Mouse (Mus musculus) kidney, embryonic 15.5 days (tissue): ENCODE measurements around the gene 2210011C24Rik. TPM values are rescaled to one million over a fixed set of nuclear protein-coding genes. Genes with fewer than 3 reads are reported as not detected.

Experiments
- ATAC-seq: fragments of 200-750 bp; cut with Nextera tagmentation; replicated peaks from 2 replicates; pipeline ENCODE4 v1.8.0; 2017; ENCODE audit warnings: moderate TSS enrichment; ENCODE audit not compliant: low FRiP score
- H3K27ac ChIP-seq: fragments of 300-500 bp; sonication (generic); 2 replicates; pipeline ENCODE4 v1.5.1; 2015; ENCODE audit warnings: mild to moderate bottlenecking, inconsistent platforms
- H3K27me3 ChIP-seq: fragments of 300-500 bp; sonication (generic); 2 replicates; pipeline ENCODE4 v1.6.1; 2015; ENCODE audit warnings: inconsistent platforms
- H3K36me3 ChIP-seq: fragments of 300-500 bp; sonication (generic); 2 replicates; pipeline ENCODE4 v1.6.1; 2015; ENCODE audit warnings: inconsistent platforms
- H3K4me1 ChIP-seq: fragments of 300-500 bp; sonication (generic); 2 replicates; pipeline ENCODE4 v1.6.1; 2015; ENCODE audit warnings: inconsistent platforms
- H3K4me2 ChIP-seq: fragments of 300-500 bp; sonication (generic); 2 replicates; pipeline ENCODE4 v1.6.1; 2015; ENCODE audit warnings: moderate library complexity, mild to moderate bottlenecking, inconsistent platforms
- H3K4me3 ChIP-seq: fragments of 300-500 bp; sonication (generic); replicated peaks from 2 replicates; pipeline ENCODE4 v1.5.1; 2015; ENCODE audit warnings: mild to moderate bottlenecking, inconsistent platforms
- H3K9ac ChIP-seq: fragments of 300-500 bp; sonication (generic); 2 replicates; pipeline ENCODE4 v1.6.1; 2015; ENCODE audit warnings: mild to moderate bottlenecking, inconsistent platforms
- H3K9me3 ChIP-seq: fragments of 300-500 bp; sonication (generic); replicated peaks from 2 replicates; pipeline ENCODE4 v1.6.1; 2016; ENCODE audit warnings: inconsistent platforms
- WGBS: fragments of 180-500 bp; shearing (Covaris S2); methylation state at CpG from one replicate; pipeline ENCODE4 v1.1.7; 2015; ENCODE audit warnings: mixed read lengths; 5-methylcytosine and 5-hydroxymethylcytosine counted together
- microRNA counts: library from miRNA; unstranded; fragments of <30 nt; microRNA quantifications from one replicate; lab custom pipeline; 2016
- microRNA-seq: library from miRNA; unstranded; fragments of <30 nt; microRNA quantifications from one replicate; pipeline ENCODE4, GENCODE M21; 2016
- polyA plus RNA-seq: library from polyadenylated mRNA; unstranded; fragments of >200 nt; fragmentation: Nextera tagmentation; extraction: Ambion mirVana; gene quantifications from 2 replicates; pipeline ENCODE4 v1.2.1, GENCODE M21; 2015

Gene 2210011C24Rik
- polyA plus RNA-seq, 1 experiment from 2014 or later: 9.1 TPM

DNA sequence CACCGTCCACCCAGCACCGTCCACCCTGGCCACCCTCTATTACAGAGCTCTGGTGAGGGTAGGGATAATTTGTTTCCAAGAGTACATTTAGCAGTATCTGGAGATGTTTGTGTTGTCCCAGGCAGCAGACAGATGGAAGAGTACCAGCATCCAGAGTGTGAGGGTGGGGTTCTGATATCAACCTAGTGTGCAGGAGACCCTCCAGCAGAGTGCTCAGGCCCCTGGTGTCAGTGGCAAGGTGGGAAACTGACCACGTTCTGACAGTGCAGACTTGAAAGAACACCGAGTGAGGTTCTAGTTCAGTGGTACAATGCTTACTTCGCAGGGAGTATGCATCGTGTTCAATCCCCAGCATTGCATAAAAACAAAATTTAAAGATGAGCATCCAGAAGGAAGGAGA lies 40.3 kb downstream of the 2210011C24Rik start:
- peak overlapping the region; percentile 63 for H3K9ac ChIP-seq

GRCm38 (mm10) chr8:83971121-83971520 lies 40.9 kb downstream of the 2210011C24Rik start:
- H3K4me3 ChIP-seq: no peak overlapping the region
- no peaks in the 10 kb centered on the region for H3K27me3 ChIP-seq
- ATAC-seq: no peak
- 84% methylated on average over 4 of the region's 4 CpGs for WGBS
- no peaks in the 10 kb centered on the region for H3K9me3 ChIP-seq
- H3K9ac ChIP-seq: 0 out of 2 replicates have a peak overlapping the region, but pooled peaks have one; percentile 63
- H3K27ac ChIP-seq: no peak overlapping the region
- peaks cover 25% of the 10 kb centered on the region for H3K4me1 ChIP-seq
- H3K4me2 ChIP-seq: no peak overlapping the region
- H3K36me3 ChIP-seq: peaks cover 34% of the 10 kb centered on the region

More for the DNA sequence above, 40.3 kb downstream of the 2210011C24Rik start:
- Histone ChIP-seq H3K9me3 (no peaks in the 10 kb centered on the region), H3K4me1 (peaks cover 28% of the 10 kb centered on the region), H3K27me3 (no peaks in the 10 kb centered on the region), H3K27ac (peak overlapping the region; percentile 75; the same call in 1 of the 2 replicates), H3K36me3 (peaks cover 31% of the 10 kb centered on the region), H3K4me2 (peak overlapping the region; percentile 85), H3K4me3 (peak overlapping the region; percentile 99)
- no peak for ATAC-seq
- WGBS: 79% methylated on average over 6 of the region's 6 CpGs

DNA sequence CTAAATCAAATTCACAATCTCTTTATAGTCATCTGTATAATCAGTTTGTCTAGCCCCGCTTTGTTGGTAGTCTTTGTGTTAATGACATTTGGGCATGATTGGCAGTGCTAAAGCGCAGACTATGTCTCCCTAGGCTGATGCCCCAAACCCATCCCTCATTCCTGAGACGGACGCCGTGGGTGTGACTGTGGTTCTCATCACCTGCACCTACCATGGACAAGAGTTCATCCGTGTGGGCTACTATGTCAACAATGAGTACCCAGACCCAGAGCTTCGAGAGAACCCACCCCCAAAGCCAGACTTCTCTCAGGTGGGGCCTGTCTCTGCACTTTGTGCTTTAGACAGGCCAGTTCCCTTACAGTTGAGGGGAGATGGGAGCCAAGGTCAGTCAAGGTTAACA lies 44.3 kb downstream of the 2210011C24Rik start:
- Histone ChIP-seq H3K36me3 (peaks cover 45% of the 10 kb centered on the region), H3K9me3 (no peaks in the 10 kb centered on the region), H3K9ac (no peak overlapping the region), H3K4me3 (no peak overlapping the region), H3K4me1 (peaks cover 6% of the 10 kb centered on the region), H3K27me3 (no peaks in the 10 kb centered on the region), H3K4me2 (no peak overlapping the region), H3K27ac (no peak overlapping the region)
- ATAC-seq: no peak
- 92% methylated on average over 7 of the region's 7 CpGs for WGBS

GRCm38 (mm10) chr8:83964015-83964765 lies 47.8 kb downstream of the 2210011C24Rik start:
- no peak for ATAC-seq

More at GRCm38 (mm10) chr8:83964015-83964765, 47.8 kb downstream of the 2210011C24Rik start:
- no peaks in the 10 kb centered on the region for H3K9me3 ChIP-seq
- H3K4me1 ChIP-seq: no peaks in the 10 kb centered on the region
- H3K9ac ChIP-seq: no peak overlapping the region
- H3K36me3 ChIP-seq: peaks cover 35% of the 10 kb centered on the region
- H3K27ac ChIP-seq: no peak overlapping the region
- WGBS: 90% methylated on average over 5 of the region's 5 CpGs
- no peak overlapping the region for H3K4me3 ChIP-seq
- no peak overlapping the region for H3K4me2 ChIP-seq
- no peaks in the 10 kb centered on the region for H3K27me3 ChIP-seq

MicroRNA genes within 50 kb of the gene (microRNA counts, 519-probe panel; counts per million panel counts)
- microRNA mmu-miR-1199 (lab: Ali Mortazavi, UCI): 31.7 counts per million

Small RNA genes within 50 kb of the gene (microRNA-seq; reads per million reads assigned to microRNA genes)
- gene Mir1199: 1.6 reads per million, percentile 4 among the genes with 10 or more reads in this experiment
- 0.59 reads per million for gene Mir8111

Other genes with a start within 250 kb of the 2210011C24Rik start
- 17.8 and 18.8 TPM in 2 replicates for gene Adgrl1, start 112.1 kb downstream of the 2210011C24Rik start, polyA plus RNA-seq
- gene Gm10644, start 57.0 kb downstream of the 2210011C24Rik start, polyA plus RNA-seq: 0.69 and 0.71 TPM in 2 replicates
- gene Asf1b, start 56.7 kb downstream of the 2210011C24Rik start, polyA plus RNA-seq: 60.7 and 62.2 TPM in 2 replicates
- gene Prkaca, start 39.2 kb downstream of the 2210011C24Rik start, polyA plus RNA-seq: 161 and 163 TPM in 2 replicates
- 11.0 and 11.5 TPM in 2 replicates for gene Samd1, start 14.5 kb downstream of the 2210011C24Rik start, polyA plus RNA-seq
- gene 1700067K01Rik, start 10.7 kb downstream of the 2210011C24Rik start, polyA plus RNA-seq: 1.2 and 1.3 TPM in 2 replicates
- gene Palm3, start 9.3 kb upstream of the 2210011C24Rik start, polyA plus RNA-seq: 14.8 and 15.1 TPM in 2 replicates
- 2.3 and 3.2 TPM in 2 replicates for gene Il27ra, start 30.4 kb upstream of the 2210011C24Rik start, polyA plus RNA-seq
- gene Rln3, start 32.8 kb upstream of the 2210011C24Rik start, polyA plus RNA-seq: not detected in 2 replicates
- gene Gm10643, start 53.0 kb upstream of the 2210011C24Rik start, polyA plus RNA-seq: 1.2 and 1.6 TPM in 2 replicates
- gene Rfx1, start 54.7 kb upstream of the 2210011C24Rik start, polyA plus RNA-seq: 10.5 and 10.7 TPM in 2 replicates
- gene Dcaf15, start 92.6 kb upstream of the 2210011C24Rik start, polyA plus RNA-seq: 9.2 and 11.6 TPM in 2 replicates
- 0.21 and 1.4 TPM in 2 replicates for gene Podnl1, start 113.8 kb upstream of the 2210011C24Rik start, polyA plus RNA-seq
- 22.0 and 28.7 TPM in 2 replicates for gene Cc2d1a, start 135.8 kb upstream of the 2210011C24Rik start, polyA plus RNA-seq
- 1.7 and 2.0 TPM in 2 replicates for gene 4930432K21Rik, start 135.9 kb upstream of the 2210011C24Rik start, polyA plus RNA-seq
- 3.6 and 4.7 TPM in 2 replicates for gene Nanos3, start 173.0 kb upstream of the 2210011C24Rik start, polyA plus RNA-seq
- 16.6 and 17.3 TPM in 2 replicates for gene Zswim4, start 224.9 kb upstream of the 2210011C24Rik start, polyA plus RNA-seq
- gene D8Ertd738e, start 237.5 kb upstream of the 2210011C24Rik start, polyA plus RNA-seq: 336 and 355 TPM in 2 replicates
- 66.8 and 77.8 TPM in 2 replicates for gene Mri1, start 245.2 kb upstream of the 2210011C24Rik start, polyA plus RNA-seq